ENCODE assay signal across 9 mouse cellular contexts in the genomic region with DNA sequence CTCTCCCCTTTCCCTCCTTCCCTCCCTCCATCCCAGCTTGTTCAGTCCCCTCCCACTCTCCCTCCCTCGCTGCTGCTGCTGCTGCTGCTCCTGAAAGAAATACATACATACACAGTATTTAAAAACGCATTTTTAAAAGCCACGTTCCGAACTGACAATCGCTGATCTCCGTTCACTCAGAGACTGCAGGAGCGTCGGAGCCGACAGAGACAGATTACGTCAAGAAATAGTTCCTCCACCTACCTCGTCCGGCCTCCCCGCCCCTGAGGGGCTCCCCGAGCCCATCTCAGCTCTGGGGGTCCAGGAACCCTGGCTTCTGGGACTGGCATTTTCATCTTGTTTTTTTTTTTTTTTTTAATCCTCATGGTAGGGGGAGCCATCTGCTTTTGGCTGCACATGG. TPM values are rescaled to one million over a fixed set of nuclear protein-coding genes. Genes with fewer than 3 reads are reported as not detected.
DNase-seq lines count a peak whose midpoint lies in the region; ATAC-seq lines count a peak whose summit lies in the region.
"Had no signal": no experiment of that assay in that cellular context is flagged by ENCODE, and none has a peak within 500 bp of the region (broad histone marks: within the 10 kb centered on the region; RNA-seq: fewer than 3 reads in every experiment).

No protein-coding gene starts in this region.

- no peak for DNase-seq in heart, embryonic 10.5 days (ENCODE audit: low spot score)
- DNase-seq in heart, postnatal 10 days, result no peak
- peak; percentile 72 for DNase-seq in 3134 (ENCODE audit: extremely low read depth, insufficient read length, low spot score)
- no peak for DNase-seq in forebrain, embryonic 11.5 days (ENCODE audit: low spot score)
- no peak for DNase-seq in spleen, postnatal 4 days (ENCODE audit: low spot score in 2 of 2)
- no peak for DNase-seq in cerebellum, adult 8-10 months
- no peak for DNase-seq in urinary bladder, postnatal 10 days (ENCODE audit: low spot score)
- DNase-seq: B cell, adult 2 months had no signal

- H3K36me3 ChIP-seq in heart, embryonic 10.5 days, result no peaks in the 10 kb centered on the region
- no peaks in the 10 kb centered on the region for H3K36me3 ChIP-seq in forebrain, embryonic 11.5 days (ENCODE audit: control insufficient read depth, insufficient read depth, low read length)
- H3K36me3 ChIP-seq in limb, embryonic 12.5 days, result no peaks in the 10 kb centered on the region

- WGBS in heart, embryonic 10.5 days, result 0% methylated on average over 14 of the region's 14 CpGs
- WGBS in forebrain, embryonic 11.5 days, result under 1% methylated on average over 14 of the region's 14 CpGs
- under 1% methylated on average over 14 of the region's 14 CpGs for WGBS in limb, embryonic 12.5 days

- peaks cover 100% of the 10 kb centered on the region for H3K27me3 ChIP-seq in heart, embryonic 10.5 days (ENCODE audit: insufficient read depth, poor library complexity, severe bottlenecking)
- H3K27me3 ChIP-seq in forebrain, embryonic 11.5 days (ENCODE audit: control insufficient read depth, insufficient read depth, low read length), result peaks cover 99% of the 10 kb centered on the region
- H3K27me3 ChIP-seq in limb, embryonic 12.5 days, result peaks cover 99% of the 10 kb centered on the region

- intact Hi-C loops in heart, postnatal 10 days (cut with DNase I), result loop anchor here (10.0 kb wide), 1 partner anchor 334 kb away; a partner anchor contains a TSS

- H3K4me3 ChIP-seq in heart, embryonic 10.5 days, result peak overlapping the region; percentile 51; the same call in 1 of the 2 replicates
- no peak overlapping the region for H3K4me3 ChIP-seq in forebrain, embryonic 11.5 days (ENCODE audit: low read depth, low read length)
- peak overlapping the region; percentile 53 for H3K4me3 ChIP-seq in limb, embryonic 12.5 days (replicated peaks)

- peak overlapping the region; percentile 28; the same call in 1 of the 2 replicates for H3K4me2 ChIP-seq in forebrain, embryonic 11.5 days (ENCODE audit: low read depth, low read length, severe bottlenecking)
- H3K4me2 ChIP-seq in limb, embryonic 12.5 days, result peak overlapping the region; percentile 82

- H3K27ac ChIP-seq in heart, embryonic 10.5 days, result no peak overlapping the region
- H3K27ac ChIP-seq in forebrain, embryonic 11.5 days (ENCODE audit: low read depth, low read length), result no peak overlapping the region
- H3K27ac ChIP-seq in limb, embryonic 12.5 days, result peak overlapping the region; percentile 50

- no peak overlapping the region for H3K9ac ChIP-seq in forebrain, embryonic 11.5 days (ENCODE audit: low read length)
- H3K9ac ChIP-seq in limb, embryonic 12.5 days (replicated peaks), result 0 out of 2 replicates have a peak overlapping the region, but pooled peaks have one; percentile 31

- peaks cover 16% of the 10 kb centered on the region for H3K4me1 ChIP-seq in heart, embryonic 10.5 days
- H3K4me1 ChIP-seq in forebrain, embryonic 11.5 days (replicated peaks; ENCODE audit: control insufficient read depth, insufficient read depth, low read length), result peaks cover 2% of the 10 kb centered on the region; the same call in 1 of the 2 replicates
- H3K4me1 ChIP-seq in limb, embryonic 12.5 days (replicated peaks), result peaks cover 81% of the 10 kb centered on the region

- ATAC-seq in forebrain, embryonic 11.5 days (replicated peaks; ENCODE audit: low FRiP score), result no peak
- ATAC-seq in limb, embryonic 12.5 days (ENCODE audit: insufficient number of reproducible peaks, insufficient read depth, low FRiP score, low TSS enrichment, low read depth), result no peak

- H3K9me3 ChIP-seq in heart, embryonic 10.5 days, result no peaks in the 10 kb centered on the region
- H3K9me3 ChIP-seq in forebrain, embryonic 11.5 days (ENCODE audit: control insufficient read depth, low read length), result no peaks in the 10 kb centered on the region
- H3K9me3 ChIP-seq in limb, embryonic 12.5 days, result no peaks in the 10 kb centered on the region

RNA-seq across cellular contexts. Expression of a gene that starts 4.7 kb away (rescaled TPM):
- polyA plus RNA-seq in heart, embryonic 10.5 days (2016; fragmentation: Nextera tagmentation; extraction: Ambion mirVana), result 0.49 TPM in 1 of 2 replicates, not detected in the other
- not detected for total RNA-seq in heart, postnatal 10 days (2021)
- not detected in 2 replicates for polyA plus RNA-seq in forebrain, embryonic 11.5 days (2014; fragmentation: Nextera tagmentation; extraction: Ambion mirVana)
- polyA plus RNA-seq in limb, embryonic 12.5 days (2016; fragmentation: Nextera tagmentation; extraction: Ambion mirVana), result 3.6 TPM in 2 replicates

RNA-seq across cellular contexts. Expression of a gene that starts 9.5 kb away (rescaled TPM):
- polyA plus RNA-seq in heart, embryonic 10.5 days (2016; fragmentation: Nextera tagmentation; extraction: Ambion mirVana), result 0.06 and 1.7 TPM in 2 replicates
- total RNA-seq in heart, postnatal 10 days (2021), result not detected
- polyA plus RNA-seq in forebrain, embryonic 11.5 days (2014; fragmentation: Nextera tagmentation; extraction: Ambion mirVana), result not detected in 2 replicates
- 3.9 and 4.0 TPM in 2 replicates for polyA plus RNA-seq in limb, embryonic 12.5 days (2016; fragmentation: Nextera tagmentation; extraction: Ambion mirVana)

RNA-seq across cellular contexts. Expression of a gene that starts 13.7 kb away (rescaled TPM):
- polyA plus RNA-seq in heart, embryonic 10.5 days (2016; fragmentation: Nextera tagmentation; extraction: Ambion mirVana), result 0.60 and 5.5 TPM in 2 replicates
- under 1 TPM; 0.12 to 0.15 TPM for total RNA-seq in heart, postnatal 10 days (2021)
- not detected in 2 replicates for polyA plus RNA-seq in forebrain, embryonic 11.5 days (2014; fragmentation: Nextera tagmentation; extraction: Ambion mirVana)
- 6.3 and 12.2 TPM in 2 replicates for polyA plus RNA-seq in limb, embryonic 12.5 days (2016; fragmentation: Nextera tagmentation; extraction: Ambion mirVana)

RNA-seq across cellular contexts. Expression of a gene that starts 14.3 kb away (rescaled TPM):
- 0.07 and 0.62 TPM in 2 replicates for polyA plus RNA-seq in heart, embryonic 10.5 days (2016; fragmentation: Nextera tagmentation; extraction: Ambion mirVana)
- not detected for total RNA-seq in heart, postnatal 10 days (2021)
- not detected in 2 replicates for polyA plus RNA-seq in forebrain, embryonic 11.5 days (2014; fragmentation: Nextera tagmentation; extraction: Ambion mirVana)
- 20.7 and 21.2 TPM in 2 replicates for polyA plus RNA-seq in limb, embryonic 12.5 days (2016; fragmentation: Nextera tagmentation; extraction: Ambion mirVana)

RNA-seq across cellular contexts. Expression of a gene that starts 17.1 kb away (rescaled TPM):
- polyA plus RNA-seq in heart, embryonic 10.5 days (2016; fragmentation: Nextera tagmentation; extraction: Ambion mirVana), result 0.23 and 1.8 TPM in 2 replicates
- total RNA-seq in heart, postnatal 10 days (2021), result under 1 TPM in 1 of 2 experiments, not detected in 1; 0.15 TPM
- not detected in 2 replicates for polyA plus RNA-seq in forebrain, embryonic 11.5 days (2014; fragmentation: Nextera tagmentation; extraction: Ambion mirVana)
- polyA plus RNA-seq in limb, embryonic 12.5 days (2016; fragmentation: Nextera tagmentation; extraction: Ambion mirVana), result 3.9 and 4.4 TPM in 2 replicates
